Mouse (Mus musculus): ENCODE measurements around the gene Tex13a.

Gene Tex13a

DNA sequence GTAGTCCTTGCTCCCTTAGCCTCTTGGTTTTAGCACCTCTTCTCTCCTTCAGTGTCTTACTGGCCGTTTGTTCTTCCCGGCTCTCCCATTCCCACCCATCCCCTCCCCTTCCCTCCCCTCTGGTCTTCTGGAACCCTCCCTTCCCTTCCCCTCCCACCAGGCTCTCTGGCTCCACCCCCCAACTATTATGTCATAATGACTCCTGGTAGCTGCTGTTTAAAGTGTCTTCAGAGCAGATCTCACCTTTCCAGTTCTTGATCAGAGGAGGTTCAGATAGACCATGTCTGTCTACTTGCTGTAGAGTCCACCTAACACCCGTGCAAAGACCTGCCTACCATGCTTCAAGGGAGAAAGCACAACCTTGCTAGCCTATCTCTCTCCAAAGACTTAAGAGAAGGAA lies at the start of gene Tex13a:
Tex13a (minus strand) TSS at position 101 of the 400 bp plus-strand sequence.
- DNase-seq (ENCODE audit: low spot score in 2 of 2) = no peak

- no peak for DNase-seq (ENCODE audit: low spot score in 2 of 2)
These were observed 25.2 kb upstream of the Tex13a start for GRCm38 (mm10) chrX:138234626-138235025.

DNA sequence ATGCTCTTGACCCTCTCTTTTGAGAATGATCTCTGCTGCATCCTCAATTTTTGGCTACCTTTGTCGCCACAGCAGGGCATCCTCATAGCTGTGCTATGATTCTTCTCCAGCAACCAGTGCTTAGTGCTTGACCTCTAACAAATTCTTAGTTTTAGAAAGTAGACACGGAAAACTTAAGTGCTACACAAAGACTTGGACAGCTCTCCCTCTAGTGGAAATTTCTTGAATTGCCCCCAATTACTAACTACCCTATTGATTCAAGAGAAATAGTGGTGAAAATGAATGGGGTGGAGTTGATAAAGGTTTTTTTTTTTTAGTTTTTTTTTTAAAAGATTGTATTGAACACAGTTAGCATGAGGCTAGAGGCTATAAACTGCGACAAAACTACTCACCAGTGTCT lies 39.2 kb downstream of the Tex13a start:
- no peak for DNase-seq (ENCODE audit: low spot score in 2 of 2)
